Mouse (Mus musculus) lung, postnatal 0 days (tissue): Measurements from ENCODE around the gene Ier2.

Experiments
- CTCF ChIP-seq: IDR thresholded peaks from 2 replicates; pipeline ENCODE4 v1.5.1; 2016; ENCODE audit warnings: antibody characterized with exemption, mild to moderate bottlenecking
- EP300 ChIP-seq: IDR thresholded peaks from 2 replicates; pipeline ENCODE4 v1.6.1; 2016; ENCODE audit warnings: antibody characterized with exemption, mild to moderate bottlenecking, control low read depth

DNA sequence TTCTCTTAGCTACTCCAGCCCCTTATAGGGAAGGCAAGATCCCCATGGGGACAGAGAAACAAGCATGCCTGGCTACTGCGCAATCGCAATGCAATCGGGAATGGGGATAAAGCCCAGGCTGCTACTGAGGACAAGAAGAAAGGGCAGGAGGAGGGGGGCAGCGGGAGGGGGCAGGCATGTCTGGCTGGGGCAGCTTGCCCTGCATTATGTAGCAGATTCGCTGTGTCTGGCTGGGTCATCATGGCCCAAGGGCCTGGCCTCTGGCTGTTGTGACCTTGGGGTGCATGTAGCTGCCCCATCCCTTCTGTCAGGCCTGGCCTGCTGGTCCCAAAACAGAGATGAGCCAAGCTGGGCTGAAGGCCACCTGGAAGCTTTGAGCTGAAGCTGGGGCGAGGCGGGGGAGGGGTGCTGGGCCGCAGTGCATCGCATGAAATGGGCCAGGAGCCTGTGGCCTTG lies 27.8 kb downstream of the Ier2 start:
- no peak for TF ChIP-seq CTCF
- no peak for TF ChIP-seq EP300
